Mouse (Mus musculus): ENCODE measurements at regions not wholly inside any gene's neighbourhood (a gene's known extent, or its start where the extent isn't known, plus 50 kb on each side); places are given as distances from the start of the nearest gene placed in this dataset.

DNA sequence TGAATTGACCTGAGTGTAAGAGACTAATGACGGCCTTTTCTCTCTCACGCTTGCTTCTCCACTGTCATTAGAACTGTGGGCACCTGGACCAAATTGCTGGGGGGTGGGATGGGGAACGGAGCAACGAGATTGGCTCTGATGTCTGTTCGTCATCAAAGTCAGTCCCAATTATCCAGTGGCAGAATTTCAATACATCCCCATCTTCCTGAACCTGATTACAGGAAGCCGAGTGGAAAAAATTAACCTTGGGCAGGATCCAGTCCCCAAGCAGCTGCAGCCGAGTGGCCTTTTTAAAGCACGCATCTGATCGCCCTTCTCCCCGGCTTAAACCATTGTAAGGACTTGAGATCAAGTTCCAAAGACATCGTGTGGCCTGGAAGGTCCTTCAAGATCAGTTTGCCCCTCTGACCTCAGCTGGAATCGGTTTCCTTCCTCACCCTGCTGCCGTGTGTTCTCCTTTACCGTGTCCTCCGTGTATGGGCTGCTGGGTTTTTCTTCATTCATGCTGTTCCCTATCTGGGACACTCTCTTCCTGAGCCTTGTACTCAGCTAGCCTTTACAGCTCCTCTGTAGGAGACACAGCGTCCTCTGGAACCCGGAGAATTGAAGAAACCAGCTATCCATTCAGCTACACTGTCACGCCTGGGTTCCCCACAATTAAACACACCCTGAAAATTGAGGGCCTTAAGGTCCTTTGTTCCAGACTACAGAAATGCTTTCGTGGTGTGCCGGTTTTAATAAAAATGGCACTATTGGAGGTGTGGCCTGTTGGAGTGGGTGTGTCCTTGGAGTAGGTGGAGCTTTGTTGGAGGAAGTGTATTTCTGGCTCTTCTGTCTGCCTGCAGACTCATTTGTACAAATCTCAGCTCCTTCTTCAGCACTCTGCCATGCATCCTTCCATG, 61.9 kb upstream of the Kit start:
- no peak for DNase-seq

DNA sequence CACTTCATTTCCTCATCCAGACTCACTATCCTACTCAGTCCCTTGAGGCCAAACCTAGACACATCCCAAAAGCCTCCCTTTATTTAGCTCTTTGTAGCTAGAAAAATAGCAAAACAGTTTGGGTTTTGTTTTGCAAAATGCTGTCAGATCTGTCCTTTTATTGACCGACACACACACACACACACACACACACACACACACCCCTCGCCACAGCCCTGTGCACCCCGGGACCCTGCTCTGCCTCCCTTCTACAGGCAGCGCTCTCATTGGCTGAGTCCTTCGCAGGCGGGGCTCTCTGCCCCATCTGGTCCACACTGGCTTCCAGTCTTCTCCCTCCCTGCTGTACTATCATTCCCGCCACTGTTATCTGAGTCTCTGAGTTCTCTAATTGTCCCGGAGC, 56.5 kb upstream of the Kit start:
- intact Hi-C loops (cut with DNase I; ENCODE audit: low total_unique reads): no loop called here
- DNase-seq: no peak

More for the DNA sequence above, 61.9 kb upstream of the Kit start:
- intact Hi-C loops (cut with DNase I; ENCODE audit: low total_unique reads): no loop called here

DNA sequence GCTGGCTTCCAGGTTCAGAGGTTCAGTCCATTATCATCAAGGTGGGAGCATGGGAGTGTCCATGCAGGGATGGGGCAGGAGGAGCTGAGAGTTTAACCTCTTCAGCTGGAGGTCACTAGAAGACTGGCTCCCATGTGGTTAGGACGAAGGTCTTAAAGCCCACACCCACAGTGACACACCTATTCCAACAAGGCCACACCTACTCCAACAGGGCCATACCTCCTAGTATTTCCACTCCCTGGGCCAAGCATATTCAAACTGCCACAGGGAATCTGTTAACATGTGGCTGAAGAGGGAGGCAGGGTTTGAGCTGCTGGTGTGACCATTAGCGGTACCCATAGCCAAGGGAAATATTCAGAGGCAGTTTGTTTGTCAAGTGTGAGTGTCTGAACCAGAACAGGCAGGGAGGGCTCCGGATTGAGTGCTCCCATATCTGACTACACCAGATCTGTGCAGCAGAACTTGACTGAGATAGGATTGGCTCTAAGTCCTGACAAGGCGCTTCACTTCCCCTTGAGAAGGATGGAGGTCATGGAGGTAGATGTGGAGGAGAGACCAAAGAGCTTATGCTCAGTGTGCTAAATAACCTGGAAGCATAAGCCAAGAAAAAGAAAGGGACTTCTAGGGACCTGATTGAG, 51.6 kb upstream of the Kit start:
- intact Hi-C loops (cut with DNase I; ENCODE audit: low total_unique reads): no loop called here

More for the DNA sequence above, 51.6 kb upstream of the Kit start:
- DNase-seq: no peak

Data from gastrocnemius, postnatal 14 days (tissue).